Mouse (Mus musculus): ENCODE results near the gene Agbl4. TPM values are rescaled to one million over a fixed set of nuclear protein-coding genes. Genes with fewer than 3 reads are reported as not detected.

Agbl4 gene
- polyA plus RNA-seq, 1 experiment, result not detected

DNA sequence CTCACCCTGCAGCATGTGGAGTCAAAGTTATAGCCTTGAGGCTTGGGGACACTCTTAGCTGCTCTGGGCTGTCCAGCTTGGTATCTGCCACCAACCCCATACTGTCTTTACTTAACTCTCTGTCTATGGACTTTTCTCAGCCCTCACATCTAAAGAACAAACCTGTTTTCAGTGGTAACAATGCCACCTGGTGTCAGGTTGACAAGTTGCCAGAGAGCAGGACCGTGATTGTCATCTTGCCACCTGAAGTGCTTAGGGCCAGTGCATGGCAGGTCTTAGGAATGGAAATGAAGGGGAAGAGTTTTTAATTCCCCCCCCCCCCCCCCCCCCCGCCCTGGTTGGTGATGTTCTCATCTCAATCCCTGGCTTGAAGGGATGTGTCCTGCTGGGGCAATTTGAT is 1112.7 kb downstream of the Agbl4 start:
- TF ChIP-seq GATA1 (IDR thresholded peaks at IDR 0.05; ENCODE audit: low read length), result no peak

DNA sequence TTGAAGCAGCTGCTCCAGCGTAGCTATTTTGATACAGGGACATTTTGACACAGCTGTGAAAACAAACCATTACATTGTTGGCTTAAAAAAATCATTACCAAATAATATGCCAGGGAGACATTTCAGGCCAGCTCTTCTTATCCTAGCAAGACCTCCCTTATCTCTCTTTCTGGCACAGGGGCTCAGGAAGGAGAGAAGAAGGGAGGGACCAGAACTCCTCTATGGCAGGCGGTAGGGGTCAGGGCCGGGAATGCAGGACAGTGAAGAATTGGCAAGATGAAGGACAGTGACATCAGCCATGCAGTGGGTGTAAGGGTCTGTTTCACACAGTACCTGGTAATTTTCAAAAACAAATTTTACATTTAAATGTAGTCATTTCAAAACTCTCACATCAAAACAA is 1116.5 kb downstream of the Agbl4 start:
- TF ChIP-seq GATA1 (IDR thresholded peaks at IDR 0.05; ENCODE audit: low read length), result no peak

- no peak for TF ChIP-seq GATA1 (IDR thresholded peaks at IDR 0.05; ENCODE audit: low read length)
Observed at GRCm38 (mm10) chr4:111516136-111516535, 1118.7 kb downstream of the Agbl4 start.

DNA sequence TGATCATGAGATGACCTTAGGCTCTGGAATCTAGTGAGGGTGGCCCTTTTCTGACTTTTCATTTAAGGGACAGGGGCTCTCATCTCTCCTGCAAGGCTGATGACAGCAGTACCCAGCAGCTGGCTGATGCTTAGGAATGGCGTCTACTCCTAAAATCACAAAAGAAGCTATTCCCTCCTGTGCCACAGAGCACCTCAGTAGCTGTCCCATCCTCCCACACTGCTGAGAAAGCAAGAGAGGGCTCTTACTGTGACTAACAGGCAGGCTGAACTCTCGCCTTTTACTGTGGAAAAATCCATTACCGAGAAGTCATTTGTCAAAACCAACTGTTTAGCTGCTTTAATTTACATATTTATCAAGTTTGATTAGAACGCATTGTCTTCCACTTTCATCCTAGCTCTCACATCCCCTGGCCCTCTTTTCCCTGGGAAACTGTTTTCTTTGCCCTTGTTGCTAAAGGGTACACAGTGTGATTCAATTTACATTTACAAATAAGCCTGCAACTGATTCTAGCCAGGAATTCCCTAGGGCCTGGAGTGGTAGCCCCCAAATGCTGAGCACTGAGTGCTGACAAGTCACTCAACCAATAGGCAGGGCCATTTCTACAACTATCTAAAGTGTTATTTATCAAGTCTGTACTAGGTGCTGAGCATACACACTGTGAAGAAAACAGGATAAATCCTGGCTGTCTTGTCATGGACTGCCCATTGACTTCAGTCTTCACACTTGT is 1119.8 kb downstream of the Agbl4 start:
- TF ChIP-seq GATA1 (IDR thresholded peaks at IDR 0.05; ENCODE audit: low read length), result no peak

- TF ChIP-seq GATA1 (IDR thresholded peaks at IDR 0.05; ENCODE audit: low read length), result no peak
Observed at GRCm38 (mm10) chr4:111518191-111518590, 1120.7 kb downstream of the Agbl4 start.

- TF ChIP-seq GATA1 (IDR thresholded peaks at IDR 0.05; ENCODE audit: low read length), result no peak
Observed at GRCm38 (mm10) chr4:111519267-111519666, 1121.8 kb downstream of the Agbl4 start.

- no peak for TF ChIP-seq GATA1 (IDR thresholded peaks at IDR 0.05; ENCODE audit: low read length)
Observed at GRCm38 (mm10) chr4:111520006-111520405, 1122.5 kb downstream of the Agbl4 start.

GRCm38 (mm10) chr4:111522974-111523373 is 1125.5 kb downstream of the Agbl4 start:
- TF ChIP-seq GATA1 (IDR thresholded peaks at IDR 0.05; ENCODE audit: low read length), result no peak

- TF ChIP-seq GATA1 (IDR thresholded peaks at IDR 0.05; ENCODE audit: low read length), result no peak
Observed at GRCm38 (mm10) chr4:111528961-111529360, 1131.5 kb downstream of the Agbl4 start.

- TF ChIP-seq GATA1 (IDR thresholded peaks at IDR 0.05; ENCODE audit: low read length), result no peak
Observed at GRCm38 (mm10) chr4:111529996-111530395, 1132.5 kb downstream of the Agbl4 start.

DNA sequence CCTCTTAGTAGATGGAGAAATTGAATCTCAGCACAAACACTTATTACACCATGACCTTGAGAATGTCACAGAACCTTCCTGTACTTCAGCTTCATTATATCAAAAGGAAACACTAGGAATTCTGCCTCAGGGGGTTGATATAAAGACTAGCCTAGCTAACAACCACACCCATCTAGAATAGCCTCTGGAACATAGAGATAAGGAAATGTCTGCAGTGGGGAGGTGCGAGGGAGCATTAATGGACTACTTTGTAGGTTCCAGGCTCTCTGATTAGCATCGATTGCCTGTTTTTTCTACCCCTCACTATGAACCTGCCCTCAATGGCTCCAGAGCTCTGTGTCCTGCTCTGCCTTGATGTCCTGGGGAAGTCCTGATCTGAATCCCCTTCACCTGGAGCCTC is 1133.1 kb downstream of the Agbl4 start:
- no peak for TF ChIP-seq GATA1 (IDR thresholded peaks at IDR 0.05; ENCODE audit: low read length)

DNA sequence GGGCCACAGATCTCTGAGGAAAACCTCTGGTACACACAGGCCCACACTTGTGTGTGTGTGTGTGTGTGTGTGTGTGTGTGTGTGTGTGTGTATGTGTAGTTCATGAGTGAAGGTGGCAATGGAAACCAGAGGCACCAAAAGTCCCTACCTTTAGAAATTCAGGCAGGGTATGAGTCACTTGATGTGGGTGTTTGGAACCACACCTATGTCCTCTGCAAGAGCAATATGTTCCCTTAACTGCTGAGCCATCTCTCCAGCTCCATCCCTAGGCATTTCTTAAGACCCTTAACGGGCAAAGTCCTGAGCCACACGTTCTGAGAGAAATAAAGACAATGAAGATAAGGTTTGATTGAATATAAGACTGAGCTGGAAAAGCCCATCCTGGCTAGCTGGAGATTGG is 1147.2 kb downstream of the Agbl4 start:
- no peak for TF ChIP-seq GATA1 (IDR thresholded peaks at IDR 0.05; ENCODE audit: low read length)

DNA sequence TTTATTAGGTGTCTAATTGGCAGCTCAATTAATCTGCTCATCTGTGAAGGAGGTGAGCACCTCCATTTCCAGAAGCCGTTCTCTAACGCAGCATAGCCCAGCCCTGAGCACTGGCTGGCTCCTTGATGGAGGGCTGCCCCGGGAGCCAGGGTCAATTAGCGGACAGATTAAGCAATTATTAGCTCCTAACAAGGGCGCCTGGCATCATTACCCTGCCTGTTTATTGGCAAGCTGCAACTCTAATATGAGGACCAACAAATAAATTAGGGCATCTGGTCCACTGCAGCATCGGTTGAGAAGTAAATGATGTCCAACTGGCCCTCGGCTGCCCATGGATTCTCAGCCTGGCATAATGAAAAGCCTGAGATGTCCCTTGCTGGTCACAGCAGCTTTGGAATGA is 1148.5 kb downstream of the Agbl4 start:
- no peak for TF ChIP-seq GATA1 (IDR thresholded peaks at IDR 0.05; ENCODE audit: low read length)

- TF ChIP-seq GATA1 (IDR thresholded peaks at IDR 0.05; ENCODE audit: low read length), result no peak
Observed at GRCm38 (mm10) chr4:111555426-111555825, 1158.0 kb downstream of the Agbl4 start.

DNA sequence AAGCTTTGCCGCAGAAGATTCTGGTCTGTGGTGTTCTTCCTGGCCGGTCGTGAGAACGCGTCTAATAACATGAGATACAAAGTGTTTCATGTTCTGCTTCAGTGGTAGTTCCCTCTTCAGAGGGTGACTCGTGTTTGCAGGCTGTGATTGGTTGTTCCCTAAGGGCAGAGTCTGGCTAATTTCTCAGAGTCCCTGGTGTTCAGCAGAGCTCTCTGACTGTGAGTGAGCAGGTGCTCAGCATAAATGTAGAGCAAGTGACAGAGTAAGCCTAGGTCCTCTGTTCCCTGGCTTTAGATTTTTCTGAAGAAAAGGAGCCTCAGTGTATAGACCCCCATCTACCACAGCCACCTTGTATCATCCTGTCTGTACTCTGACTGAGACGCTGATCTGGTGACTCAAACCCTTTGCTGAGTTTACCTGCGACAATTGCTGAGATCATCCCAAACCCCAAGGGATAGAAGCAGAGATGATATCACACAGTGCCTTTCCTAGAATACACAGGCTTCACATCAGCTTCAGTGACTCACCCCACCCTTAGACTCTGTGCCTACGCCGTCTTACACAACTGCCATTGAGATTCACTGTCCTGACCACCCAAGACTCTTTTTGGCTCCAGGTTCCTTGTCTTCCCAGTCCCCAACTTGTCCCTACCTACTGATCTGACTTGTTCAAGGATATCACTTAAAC is 1179.8 kb downstream of the Agbl4 start:
- TF ChIP-seq GATA1 (IDR thresholded peaks at IDR 0.05; ENCODE audit: low read length), result no peak

DNA sequence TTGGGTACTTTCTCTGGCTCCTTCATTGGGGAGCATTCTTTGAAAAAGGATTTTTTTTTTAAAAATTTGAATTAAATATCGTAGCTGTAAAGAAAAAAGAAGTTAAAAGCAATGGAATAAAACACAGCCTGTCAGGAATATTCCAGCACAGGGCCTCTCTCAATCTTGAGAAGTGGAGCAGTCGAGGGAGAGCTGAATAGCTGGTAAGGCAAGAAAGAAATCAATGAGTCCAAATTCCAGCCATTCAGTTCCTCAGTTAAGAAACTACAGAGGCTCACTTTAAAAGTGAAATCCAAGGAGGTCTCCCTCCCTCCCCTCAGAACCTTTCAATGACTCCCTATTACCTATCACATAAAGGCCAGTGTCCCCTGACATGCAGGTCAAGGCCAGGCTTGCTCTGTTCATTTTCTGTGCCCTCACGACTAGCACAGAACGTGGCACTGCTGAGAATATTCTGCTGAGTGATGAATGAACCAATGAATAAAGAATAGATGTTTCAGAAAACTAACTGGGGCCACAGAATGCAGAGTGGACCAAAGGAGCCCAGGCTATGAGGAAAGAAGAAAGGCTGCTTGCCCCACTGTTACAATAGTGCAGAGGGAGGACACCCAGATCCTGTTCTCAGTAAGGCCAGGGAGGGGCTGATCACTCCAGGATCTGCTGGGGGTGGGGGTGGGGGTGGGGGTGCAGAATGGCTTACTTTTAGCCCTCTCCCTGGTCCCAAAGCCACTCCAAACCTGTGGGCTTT is 1181.8 kb downstream of the Agbl4 start:
- no peak for TF ChIP-seq GATA1 (IDR thresholded peaks at IDR 0.05; ENCODE audit: low read length)
